Mouse (Mus musculus): ENCODE results near the gene Rab22a. TPM values are rescaled to one million over a fixed set of nuclear protein-coding genes. Genes with fewer than 3 reads are reported as not detected.

Rab22a gene
- polyA plus RNA-seq, 1 experiment from 2014 or later = 27.3 TPM

- ATAC-seq = 0 out of 2 replicates have a peak, but pooled peaks have one; percentile 19
These were observed 89.5 kb downstream of the Rab22a start for GRCm38 (mm10) chr2:173748961-173749659.

GRCm38 (mm10) chr2:173755433-173756144 lies 96.0 kb downstream of the Rab22a start:
- H3K4me1 ChIP-seq (ENCODE audit: insufficient read depth, low read depth, low read length) = no peaks in the 10 kb centered on the region
- H3K4me2 ChIP-seq (replicated peaks; ENCODE audit: low read depth, low read length) = no peak overlapping the region
- DNase-seq (ENCODE audit: low spot score) = no peak
- no peak for ATAC-seq
- no peak for TF ChIP-seq EP300 (IDR thresholded peaks at IDR 0.05)
- TF ChIP-seq CTCF (IDR thresholded peaks at IDR 0.05) = no peak
- no peak overlapping the region for H3K4me3 ChIP-seq (ENCODE audit: low read depth, low read length)
- no peaks in the 10 kb centered on the region for H3K27me3 ChIP-seq (replicated peaks; ENCODE audit: insufficient read depth, low read length)
- 67% methylated on average over 8 of the region's 8 CpGs for WGBS
- H3K9me3 ChIP-seq (ENCODE audit: low read length) = no peaks in the 10 kb centered on the region
- no peak overlapping the region for H3K27ac ChIP-seq (ENCODE audit: low read length)
- H3K9ac ChIP-seq (replicated peaks; ENCODE audit: low read depth) = no peak overlapping the region
- H3K36me3 ChIP-seq (ENCODE audit: insufficient read depth, low read length) = no peaks in the 10 kb centered on the region

More at GRCm38 (mm10) chr2:173748961-173749659, 89.5 kb downstream of the Rab22a start:
- Histone ChIP-seq H3K4me1 (ENCODE audit: insufficient read depth, low read depth, low read length) (no peaks in the 10 kb centered on the region), H3K4me2 (replicated peaks; ENCODE audit: low read depth, low read length) (no peak overlapping the region), H3K9ac (replicated peaks; ENCODE audit: low read depth) (no peak overlapping the region), H3K27ac (ENCODE audit: low read length) (no peak overlapping the region), H3K4me3 (ENCODE audit: low read depth, low read length) (no peak overlapping the region), H3K36me3 (ENCODE audit: insufficient read depth, low read length) (no peaks in the 10 kb centered on the region), H3K9me3 (ENCODE audit: low read length) (no peaks in the 10 kb centered on the region), H3K27me3 (replicated peaks; ENCODE audit: insufficient read depth, low read length) (no peaks in the 10 kb centered on the region)
- TF ChIP-seq EP300 (IDR thresholded peaks at IDR 0.05) (no peak), CTCF (IDR thresholded peaks at IDR 0.05) (no peak)
- DNase-seq (ENCODE audit: low spot score) = peak; percentile 21
- 53% methylated on average over 2 of the region's 2 CpGs for WGBS

Small RNA genes within 50 kb of the gene (microRNA-seq; reads per million reads assigned to microRNA genes)
- not detected for gene Mir6340

Other genes with a start within 250 kb of the Rab22a start
- gene 1700021F07Rik, start 137.2 kb upstream of the Rab22a start, polyA plus RNA-seq (2015; fragmentation: Nextera tagmentation; extraction: Ambion mirVana) = not detected in 2 replicates
- not detected in 2 replicates for gene Ankrd60, start 81.4 kb upstream of the Rab22a start, polyA plus RNA-seq (2015; fragmentation: Nextera tagmentation; extraction: Ambion mirVana)
- 0.13 TPM in 1 of 2 replicates, not detected in the other for gene 1700010B08Rik, start 59.7 kb downstream of the Rab22a start, polyA plus RNA-seq (2015; fragmentation: Nextera tagmentation; extraction: Ambion mirVana)
- 12.4 and 12.9 TPM in 2 replicates for gene Vapb, start 77.8 kb downstream of the Rab22a start, polyA plus RNA-seq (2015; fragmentation: Nextera tagmentation; extraction: Ambion mirVana)

All from lung, postnatal 0 days (tissue).